Mouse (Mus musculus) kidney, adult 10 weeks (tissue): ENCODE results near the gene Ptpn21. TPM values are rescaled to one million over a fixed set of nuclear protein-coding genes. Genes with fewer than 3 reads are reported as not detected.

ENCODE experiments used
- polyA plus RNA-seq: library from polyadenylated mRNA; stranded (reverse); fragments of 350-450 nt; fragmentation: Illumina TruSeq; extraction: RNeasy Lipid Tissue Mini Kit (QIAGEN cat#74804); gene quantifications from one replicate; pipeline ENCODE4 v1.2.3, GENCODE M21; 2014; ENCODE audit warnings: low read depth, low replicate concordance

Gene Ptpn21
- polyA plus RNA-seq, result 16.2 TPM

GRCm38 (mm10) chr12:98736951-98737800, at the start of gene Ptpn21:
Gene Ptpn21 (minus strand): TSS chr12:98737405.

GRCm38 (mm10) chr12:98746746-98747379, 9.7 kb upstream of the Ptpn21 start, which contains the start of gene Zc3h14:
Gene Zc3h14 (plus strand): TSS chr12:98746964.

GRCm38 (mm10) chr12:98627392-98628259, 109.6 kb downstream of the Ptpn21 start, which contains the start of gene Spata7:
Gene Spata7 (plus strand): TSS chr12:98628157.

Other genes starting within 250 kb of the Ptpn21 start
- gene Kcnk10, start 159.1 kb downstream of the Ptpn21 start, polyA plus RNA-seq, result not detected
- 12.0 TPM for gene Spata7, start 109.2 kb downstream of the Ptpn21 start, polyA plus RNA-seq
- gene Zc3h14, start 9.6 kb upstream of the Ptpn21 start, polyA plus RNA-seq, result 228 TPM
- 13.3 TPM for gene Eml5, start 164.1 kb upstream of the Ptpn21 start, polyA plus RNA-seq
- 45.0 TPM for gene Ttc8, start 183.2 kb upstream of the Ptpn21 start, polyA plus RNA-seq